Mouse (Mus musculus) natural killer cell, adult 2 months (primary cell): Measurements from ENCODE around the gene Kiss1.
A peak's percentile ranks its signal among the peaks of the same experiment; 100 is the strongest.

ENCODE experiments used
- DNase-seq, 2 experiments: peaks; one replicate each; pipeline ENCODE4 v3.0.0; 2022; ENCODE audit warnings: low spot score in 2 of 2

Kiss1 gene

DNA sequence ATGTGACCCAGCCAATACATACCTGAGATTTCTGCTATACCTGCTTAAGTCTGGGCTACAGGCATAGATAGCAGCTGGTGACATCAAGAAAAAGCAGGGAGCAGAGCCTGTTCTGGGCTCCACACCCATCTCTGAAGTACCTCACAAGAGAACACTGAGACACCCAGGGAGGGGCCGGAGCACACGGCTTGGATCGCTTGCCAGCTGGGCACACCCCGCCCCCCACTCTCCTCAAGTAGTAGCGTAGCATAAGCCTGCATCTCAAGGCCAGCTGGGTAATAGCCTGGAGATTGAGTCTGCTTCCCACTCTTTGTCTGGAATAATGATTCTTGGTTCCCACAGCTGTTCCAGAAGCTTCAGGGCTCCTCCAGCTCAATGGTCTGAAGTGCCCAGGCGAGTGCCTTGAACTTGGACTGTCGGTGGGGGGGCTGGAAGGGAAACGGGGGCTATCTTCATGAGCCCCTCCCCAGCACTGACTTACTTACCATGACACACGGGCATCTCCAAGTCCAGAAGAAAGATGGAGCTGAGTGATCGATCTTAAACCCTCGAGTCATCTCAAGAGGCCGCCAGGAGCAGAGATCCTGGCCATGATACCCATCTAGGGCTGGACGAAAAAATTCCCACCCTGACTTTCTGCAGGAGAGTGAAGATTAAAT lies at the start of gene Kiss1:
Gene Kiss1 (plus strand): TSS at position 609 of the 659 bp plus-strand sequence.
- no peak for DNase-seq

DNA sequence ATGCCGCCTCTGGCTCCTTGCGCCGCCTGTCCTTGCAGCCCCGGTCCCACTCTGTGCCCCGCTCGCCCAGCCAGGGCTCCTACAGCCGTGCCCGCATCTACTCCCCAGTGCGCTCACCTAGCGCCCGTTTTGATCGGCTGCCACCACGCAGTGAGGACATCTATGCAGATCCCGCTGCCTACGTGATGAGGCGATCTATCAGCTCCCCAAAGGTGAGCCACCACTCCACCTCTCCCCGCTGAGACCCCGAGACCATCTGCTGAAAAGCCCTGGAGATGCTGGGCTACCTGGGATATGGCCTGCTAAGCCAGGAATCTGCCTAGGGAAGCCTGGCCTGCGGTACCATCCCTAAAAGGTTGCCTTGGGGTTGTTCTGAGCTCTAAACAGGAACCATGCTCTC lies 47.5 kb upstream of the Kiss1 start:
- DNase-seq, result no peak

DNA sequence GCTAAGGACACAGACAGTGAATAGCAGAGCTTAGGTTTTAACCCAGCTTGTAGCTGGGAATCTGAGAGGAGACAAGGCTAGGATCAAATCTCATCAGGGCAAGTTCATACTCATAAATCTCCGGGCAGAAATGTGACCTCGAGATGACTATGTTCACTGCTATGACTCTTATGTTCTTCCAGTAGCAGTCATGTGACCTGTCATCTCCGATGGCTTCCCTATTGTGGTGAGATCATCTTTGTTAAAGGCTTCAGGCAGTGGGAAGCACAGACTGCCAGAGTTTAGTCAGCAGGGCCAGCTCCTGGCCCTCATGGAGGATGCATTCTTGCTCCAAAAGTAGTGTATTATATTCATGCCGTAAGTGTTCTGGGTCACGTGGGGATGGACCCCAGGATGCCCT lies 44.7 kb upstream of the Kiss1 start:
- no peak for DNase-seq

DNA sequence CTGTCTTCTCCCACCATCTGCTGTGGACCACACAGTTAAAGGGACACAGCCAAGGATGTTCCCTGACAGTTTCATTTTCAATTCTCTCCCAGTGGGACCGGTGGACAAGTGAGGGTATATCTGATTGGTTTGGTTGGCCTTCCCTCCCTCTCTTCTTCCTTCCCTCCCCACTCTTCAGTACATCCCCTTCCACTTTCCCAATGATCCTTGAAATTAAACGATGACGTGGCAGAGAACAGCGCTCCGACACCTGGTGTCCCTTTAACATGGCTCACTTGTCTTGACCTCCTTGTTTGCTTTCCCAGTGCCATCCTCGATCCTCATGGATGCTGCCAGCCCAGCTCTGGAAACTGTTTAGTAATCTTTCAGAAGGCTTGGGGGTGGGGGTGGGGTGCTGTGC lies 43.1 kb upstream of the Kiss1 start:
- no peak for DNase-seq

DNA sequence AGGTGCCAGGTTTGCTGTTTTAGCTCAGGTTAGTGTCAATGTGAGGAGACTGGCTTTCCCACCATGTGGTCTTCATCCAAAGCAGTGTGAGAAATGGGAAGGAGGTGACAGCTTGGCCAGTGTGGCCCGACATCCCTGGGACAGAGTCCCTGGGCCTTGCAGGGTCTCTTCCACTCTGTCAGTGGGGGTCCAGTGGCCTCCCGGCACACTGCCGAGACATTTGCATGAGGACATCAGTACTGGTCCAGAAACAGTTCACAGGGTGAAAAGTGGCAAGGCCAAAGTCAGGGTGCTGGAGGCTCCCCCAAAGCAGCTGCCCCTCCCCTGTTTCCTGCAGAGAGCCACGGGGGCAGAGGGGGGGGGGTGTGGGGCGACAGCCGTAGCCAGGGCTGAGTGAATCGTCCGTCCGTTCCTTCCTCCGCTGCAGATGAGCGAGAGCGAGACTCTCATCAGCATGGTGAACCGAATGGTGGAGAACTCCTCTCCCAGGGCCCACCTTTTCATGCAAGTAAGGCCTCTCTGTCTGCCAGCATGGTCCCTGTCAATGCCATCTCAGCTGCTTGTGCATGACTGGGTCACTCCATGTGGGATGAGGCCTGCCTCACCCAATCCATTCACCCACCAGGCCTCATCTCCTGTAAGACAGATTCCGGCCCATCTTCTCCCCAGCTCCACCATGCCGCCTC lies 42.6 kb upstream of the Kiss1 start:
- DNase-seq, result no peak

DNA sequence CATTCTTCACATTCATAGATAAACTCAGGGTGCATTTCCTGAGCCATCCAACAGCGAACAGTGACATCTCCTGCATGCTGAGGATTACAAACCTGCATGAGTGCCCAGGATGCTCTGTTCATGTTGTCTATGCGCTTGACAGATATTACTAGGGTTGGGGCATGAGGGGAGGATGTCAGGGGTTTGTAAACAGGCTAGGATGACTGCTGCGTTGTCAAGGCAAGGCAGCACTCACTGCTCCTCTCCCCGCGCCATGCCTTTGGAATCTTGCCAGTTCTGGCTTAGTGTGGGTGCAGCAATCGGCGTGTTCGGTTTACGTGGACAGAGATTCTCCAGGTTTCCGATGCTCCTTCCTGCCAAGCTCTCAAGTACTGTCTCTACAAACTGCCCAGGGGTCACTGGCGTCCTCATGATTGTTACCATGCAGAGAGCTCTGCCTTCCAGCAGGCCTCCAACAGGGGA lies 42.0 kb upstream of the Kiss1 start:
- no peak for DNase-seq

DNA sequence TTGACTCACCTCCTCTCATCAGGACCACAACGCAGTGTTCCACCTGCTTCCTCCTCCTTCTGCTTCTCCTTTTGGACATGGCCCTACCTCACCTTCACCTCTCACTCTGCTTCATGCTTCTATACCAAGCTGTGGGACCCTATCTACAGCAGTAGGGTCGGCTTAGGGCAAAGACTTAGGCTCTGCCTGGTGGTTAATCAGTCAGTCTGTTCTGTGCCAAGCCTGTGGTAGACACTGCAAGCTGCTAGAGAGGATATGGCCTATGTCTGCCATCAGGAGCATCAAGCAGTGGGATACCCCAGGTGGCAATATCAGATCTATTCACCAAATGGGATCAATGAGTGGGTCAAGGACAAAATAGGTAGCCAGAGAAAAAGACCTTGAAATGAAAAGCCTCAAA lies 41.1 kb upstream of the Kiss1 start:
- no peak for DNase-seq

DNA sequence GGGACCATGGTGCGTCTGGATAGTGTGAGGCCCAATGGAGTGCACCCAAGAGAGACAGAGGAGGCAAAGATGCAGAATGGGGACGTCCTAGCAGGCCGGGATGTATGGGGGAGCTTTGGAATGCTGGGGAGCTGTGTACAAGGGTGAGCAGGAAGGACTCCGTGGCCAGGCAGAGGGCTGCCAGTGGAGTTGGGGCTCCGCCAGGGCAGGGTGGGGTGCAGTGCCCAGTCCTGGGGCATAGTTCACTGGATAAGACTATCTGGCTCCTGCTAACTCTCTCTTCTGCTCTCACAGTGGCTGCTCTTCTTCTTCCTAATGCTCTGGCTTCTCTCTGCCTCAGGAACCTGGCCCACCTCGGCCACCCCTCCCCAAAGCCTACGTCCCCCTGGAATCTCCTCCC lies 35.8 kb upstream of the Kiss1 start:
- no peak for DNase-seq

DNA sequence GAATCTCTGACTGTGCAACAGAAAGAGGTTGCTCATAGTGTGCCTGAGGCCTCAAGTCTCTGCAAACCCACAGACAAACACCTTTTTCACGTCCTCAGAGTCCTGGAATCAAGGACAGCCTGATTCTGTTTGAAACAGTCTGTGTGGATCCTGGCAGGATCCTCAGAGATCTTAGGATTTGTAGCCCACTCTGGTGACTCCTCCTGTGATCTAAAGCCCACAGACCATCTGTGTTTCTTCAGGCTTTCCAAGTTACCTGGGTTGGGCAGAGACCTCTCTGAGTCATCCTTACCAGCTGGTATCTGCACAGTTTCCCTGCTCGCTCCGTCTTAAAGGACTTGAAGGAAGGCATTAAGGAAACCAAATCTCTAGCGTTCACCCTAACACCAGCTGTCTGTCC lies 34.6 kb upstream of the Kiss1 start:
- DNase-seq, result no peak

DNA sequence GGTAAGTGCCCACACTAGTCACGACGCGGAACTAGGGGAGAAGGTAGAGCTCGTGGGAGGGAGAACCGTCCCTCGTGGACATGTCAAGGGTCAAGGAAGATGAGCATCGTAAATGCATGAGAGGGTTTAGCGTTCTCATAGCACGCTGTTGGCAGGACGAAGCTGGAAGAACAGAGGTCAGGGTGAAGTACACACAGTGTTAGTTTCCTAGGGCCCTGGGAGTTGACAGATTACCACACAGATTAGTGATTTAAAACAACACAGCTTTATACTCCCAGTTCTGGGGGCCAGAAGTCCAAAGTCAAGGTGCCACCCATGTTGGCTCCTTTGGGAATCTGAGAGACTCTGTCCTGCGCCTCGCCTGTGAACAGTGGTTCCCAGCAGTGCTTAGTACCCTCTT lies 33.8 kb upstream of the Kiss1 start:
- no peak for DNase-seq

DNA sequence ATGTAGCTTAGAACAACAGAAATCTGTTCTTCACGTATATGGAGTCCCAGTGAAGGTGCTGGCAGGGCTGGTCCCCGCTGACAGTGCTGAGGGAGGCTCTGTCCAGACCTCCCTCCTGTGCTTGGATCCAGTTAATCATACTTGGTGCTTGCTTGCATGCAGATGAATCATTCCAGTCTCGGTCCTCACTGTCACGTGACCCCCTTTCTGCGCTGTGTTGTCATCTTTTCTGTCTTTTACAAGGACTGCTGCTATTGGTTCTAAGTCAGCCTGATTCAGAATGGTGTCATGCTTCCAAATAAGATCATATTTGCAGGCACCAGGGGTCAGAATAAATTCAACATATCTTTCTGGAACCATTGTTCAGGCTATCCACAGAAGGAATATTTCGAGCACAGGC lies 29.8 kb upstream of the Kiss1 start:
- DNase-seq, result no peak

DNA sequence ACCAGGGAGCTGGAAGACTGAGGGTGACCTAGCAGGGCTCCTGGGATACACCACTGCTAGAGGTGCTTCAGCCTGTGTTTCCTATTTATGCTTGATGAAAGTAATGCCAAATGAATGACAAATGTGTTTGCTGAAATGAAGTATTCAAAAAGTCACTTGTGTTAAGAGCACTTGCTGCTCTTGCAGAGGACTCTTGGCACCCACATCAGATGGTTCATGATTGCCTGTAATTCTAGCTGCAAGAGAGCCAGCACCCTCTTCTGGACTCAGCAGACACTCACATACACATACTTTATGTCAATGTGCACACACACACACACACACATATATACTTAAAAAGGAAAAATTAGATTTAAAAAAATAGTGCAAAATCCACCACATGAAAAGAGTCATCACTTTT lies 29.1 kb upstream of the Kiss1 start:
- DNase-seq, result no peak

DNA sequence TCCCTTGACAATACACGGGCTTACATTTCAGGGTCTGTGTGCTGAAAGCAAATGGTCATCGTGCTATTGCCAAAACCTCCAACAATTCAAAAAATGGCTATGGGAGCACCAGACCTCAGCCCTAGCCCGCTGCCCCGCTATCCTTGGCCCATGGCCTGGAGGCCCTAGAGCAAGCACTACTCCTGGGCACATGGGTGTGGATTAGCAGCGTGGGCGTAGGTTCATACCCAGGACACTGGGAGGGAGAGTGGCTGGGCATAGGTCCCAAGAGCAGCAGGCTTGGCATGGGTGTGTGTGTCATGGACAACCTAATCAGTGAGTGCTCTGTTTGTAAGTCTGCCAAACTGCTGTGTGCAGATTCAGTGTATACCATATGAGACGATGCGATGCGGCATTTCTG lies 25.3 kb upstream of the Kiss1 start:
- no peak for DNase-seq

DNA sequence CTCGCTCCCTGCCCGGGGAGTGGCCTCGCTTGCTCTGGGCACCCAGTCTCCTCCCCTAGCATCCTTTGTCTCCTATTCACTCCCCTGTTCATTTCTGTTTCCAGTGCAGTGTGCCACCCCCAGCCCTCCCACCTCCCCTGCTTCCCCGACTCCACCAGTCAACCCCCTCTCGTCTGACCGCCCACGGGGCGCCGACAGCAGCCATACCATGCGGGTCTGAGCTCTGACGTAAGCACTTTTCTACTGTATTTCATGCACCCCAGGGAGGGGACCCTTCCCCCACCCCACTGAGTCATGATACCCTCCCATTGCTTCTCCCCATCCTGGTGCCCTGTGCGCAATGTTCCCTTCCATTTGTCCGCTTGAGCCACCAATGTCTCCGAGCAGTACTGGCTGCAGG lies 22.9 kb upstream of the Kiss1 start:
- no peak for DNase-seq

DNA sequence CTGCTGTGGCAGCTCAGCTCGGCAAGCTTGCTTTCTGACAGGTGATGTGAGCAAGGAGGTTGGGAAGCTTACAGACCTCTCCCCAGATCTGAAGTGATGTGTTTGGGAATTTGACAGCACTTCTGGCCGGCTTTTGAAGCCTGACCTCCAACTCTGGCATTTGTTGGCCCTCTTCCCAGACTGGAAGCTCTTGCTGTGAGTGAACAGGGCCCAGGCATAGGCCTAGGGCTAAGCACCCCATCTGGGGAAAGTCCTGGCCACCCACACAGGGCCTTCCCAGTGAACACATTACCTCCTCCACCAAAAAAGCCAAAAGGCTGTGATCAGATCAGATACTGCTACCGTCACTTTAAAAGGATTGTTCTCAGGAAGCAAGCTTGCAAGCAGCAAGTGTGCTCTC lies 19.1 kb upstream of the Kiss1 start:
- no peak for DNase-seq

DNA sequence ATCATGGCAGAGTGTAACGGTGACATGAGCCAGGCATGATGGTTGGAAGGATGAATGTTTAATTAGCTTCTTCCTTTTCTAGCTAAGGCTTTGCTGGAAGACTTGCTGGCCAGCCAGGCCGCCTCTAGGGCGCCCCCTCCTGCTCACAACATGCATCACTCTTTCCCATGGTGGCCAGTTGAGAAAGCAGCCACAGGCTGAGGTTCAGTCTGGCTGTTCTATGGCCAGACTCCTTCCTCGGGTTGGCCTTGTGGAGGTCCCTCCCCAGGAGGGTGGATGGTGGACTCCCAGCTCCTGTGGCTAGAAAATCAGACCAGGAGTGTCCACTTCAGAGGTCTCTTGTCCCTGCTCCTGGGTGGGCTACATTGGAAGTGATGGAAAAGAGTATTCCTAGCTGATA lies 14.8 kb upstream of the Kiss1 start:
- DNase-seq, result peak; percentile 51 to 67

DNA sequence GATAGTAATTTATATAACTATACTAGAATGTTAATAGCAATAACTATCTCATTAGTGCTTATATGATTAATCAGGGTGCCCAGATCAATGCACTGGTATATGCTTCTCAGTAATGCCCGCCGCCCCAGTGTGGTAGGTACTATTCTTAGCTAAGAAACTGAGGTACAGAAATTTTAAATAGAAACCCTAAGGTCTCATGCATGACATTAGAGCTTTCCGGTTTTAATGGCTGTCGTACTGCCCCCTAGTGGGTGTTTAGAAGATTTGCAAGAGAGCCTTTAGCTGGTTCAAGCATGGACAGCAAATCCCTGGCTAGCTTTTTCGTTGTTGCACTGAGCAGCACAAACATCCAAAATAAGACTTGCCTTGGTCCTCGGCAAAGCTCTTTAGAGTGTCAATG lies 14.4 kb upstream of the Kiss1 start:
- DNase-seq, result peak; percentile 33 to 45

DNA sequence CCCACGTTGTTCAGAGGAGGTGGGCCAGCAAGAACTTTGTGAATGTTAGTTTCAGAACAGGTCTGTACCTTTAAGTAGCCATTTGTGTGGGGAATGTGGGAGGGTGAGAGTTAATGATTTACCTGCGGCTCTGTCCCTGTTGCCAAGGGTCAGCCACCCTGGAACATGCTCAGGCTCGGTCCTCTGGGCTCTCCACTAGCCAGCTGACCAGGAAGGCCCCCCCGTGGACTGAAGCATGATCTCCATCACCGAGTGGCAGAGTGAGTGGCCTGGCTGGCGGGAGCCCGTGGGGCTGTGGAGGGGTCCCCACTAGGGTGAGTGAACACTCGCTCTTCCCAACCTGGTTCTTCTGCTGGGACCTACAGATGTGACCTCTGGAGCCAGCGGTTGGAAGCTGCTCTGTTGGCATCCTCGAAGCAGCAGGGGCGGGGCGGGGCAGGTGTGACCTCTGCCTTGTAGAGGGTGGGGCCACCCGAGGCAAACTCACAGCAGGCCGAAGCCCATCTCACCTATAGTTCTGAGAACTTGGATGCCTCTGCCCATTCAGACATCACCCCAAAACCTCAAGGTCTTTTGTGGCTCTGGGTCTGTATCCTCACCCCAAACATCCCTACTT lies 11.9 kb upstream of the Kiss1 start, which contains the start of gene Golt1a:
Gene Golt1a (plus strand): TSS at position 149 of the 616 bp plus-strand sequence.
- no peak for DNase-seq

DNA sequence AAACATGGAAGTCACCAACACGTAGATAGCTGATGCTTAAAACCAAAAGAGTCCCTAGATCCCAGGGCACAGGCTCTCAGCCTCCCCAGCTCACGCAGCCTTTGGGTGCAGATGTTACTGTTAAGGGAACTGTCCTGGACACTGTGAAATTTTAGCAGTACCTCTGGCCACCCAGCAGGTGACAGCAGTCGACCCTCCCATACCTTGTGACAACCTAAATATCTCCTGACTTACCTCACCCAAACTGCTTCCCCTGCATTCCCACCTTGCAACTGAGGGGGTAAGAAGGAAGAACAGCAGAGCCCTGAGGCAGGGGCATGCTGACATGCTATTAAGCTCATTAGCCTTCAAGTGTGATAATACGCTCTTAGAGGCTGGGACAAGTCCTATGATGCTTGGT lies 10.4 kb upstream of the Kiss1 start:
- no peak for DNase-seq

DNA sequence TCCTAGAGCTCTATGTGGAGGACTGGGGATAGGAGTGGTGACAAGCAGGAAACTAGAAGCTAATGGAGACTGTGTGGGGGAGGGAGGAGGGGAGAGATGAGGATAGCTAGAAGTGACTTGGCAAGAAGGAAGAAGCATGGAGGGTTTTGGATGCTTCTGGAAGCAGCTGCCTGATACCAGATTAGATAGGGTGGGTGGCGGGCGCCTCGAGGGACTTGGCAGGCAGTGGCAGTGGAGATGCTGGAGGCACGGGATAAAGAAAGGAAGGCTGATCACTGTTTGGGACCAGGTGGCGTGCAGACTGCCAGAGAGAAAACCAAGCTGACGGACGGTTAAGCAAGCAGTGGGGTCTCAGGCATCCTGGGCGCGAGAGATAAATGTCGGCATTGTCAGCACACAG lies 9.7 kb upstream of the Kiss1 start:
- DNase-seq, result no peak

DNA sequence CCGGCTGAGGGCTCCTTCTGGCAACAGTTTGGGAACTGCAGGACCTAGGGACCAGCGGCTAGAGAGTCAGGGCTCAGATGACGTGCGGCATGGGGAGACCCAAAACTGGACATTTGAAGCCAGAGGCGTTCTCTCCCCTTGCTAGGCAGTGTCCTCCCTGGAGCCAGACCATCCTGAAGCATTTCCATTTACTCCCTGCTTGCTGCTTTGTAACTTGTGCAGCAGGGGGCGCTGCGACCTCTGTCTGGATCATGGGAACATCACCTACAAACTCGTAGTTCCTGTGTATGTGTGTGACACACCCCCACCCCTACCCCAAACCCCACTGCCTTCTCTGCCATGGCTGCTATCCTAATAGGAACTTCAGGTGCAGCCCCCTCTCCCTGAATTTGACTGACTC lies 7.3 kb upstream of the Kiss1 start:
- DNase-seq, result peak; percentile 16 to 49

DNA sequence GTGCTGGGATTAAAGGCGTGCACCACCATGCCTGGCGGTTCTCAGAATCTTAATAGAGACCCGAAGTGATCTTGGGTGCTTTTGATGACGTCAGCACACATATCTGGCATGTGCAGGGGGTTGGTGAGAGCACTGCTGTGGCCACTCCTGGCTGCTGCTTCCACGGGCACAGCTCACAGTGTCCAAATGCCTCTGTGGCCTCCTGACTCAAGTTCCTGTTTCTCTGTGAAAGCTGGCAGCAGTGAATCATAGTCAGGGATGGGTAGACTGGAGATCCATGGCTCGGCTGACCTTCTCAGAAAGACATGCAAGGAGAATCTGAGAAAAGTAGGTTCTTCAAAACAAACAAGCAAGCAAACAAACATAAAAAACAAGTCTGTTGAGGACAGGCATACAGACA lies 5.9 kb upstream of the Kiss1 start:
- no peak for DNase-seq

DNA sequence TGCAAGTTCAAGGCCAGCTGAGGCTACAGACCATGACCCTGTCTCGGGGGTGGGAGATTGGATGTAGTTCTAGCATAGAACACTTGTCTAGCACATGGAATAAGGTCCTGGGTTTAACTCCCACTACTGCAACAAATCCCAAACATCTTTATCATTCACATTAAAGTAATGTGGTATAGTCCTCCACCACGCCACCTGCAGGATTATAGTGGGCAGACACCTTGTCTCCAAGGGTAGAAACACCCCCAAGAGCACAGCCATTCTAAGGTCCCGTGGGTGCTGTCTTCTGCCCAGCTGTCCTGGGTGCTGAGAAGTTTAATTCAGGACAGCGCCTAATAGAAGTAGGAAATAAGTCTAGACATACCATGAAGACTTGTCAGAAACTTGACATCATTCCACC lies 5.1 kb upstream of the Kiss1 start:
- no peak for DNase-seq
